Mouse (Mus musculus): ENCODE measurements around the gene Rbfox3. TPM values are rescaled to one million over a fixed set of nuclear protein-coding genes. Genes with fewer than 3 reads are reported as not detected.

The Rbfox3 gene
- total and polyA plus RNA-seq, 3 experiments: not detected

GRCm38 (mm10) chr11:118494001-118494737 is 417.2 kb downstream of the Rbfox3 start:
- H3K79me2 ChIP-seq (replicated peaks; ENCODE audit: control insufficient read depth, extremely low read depth, insufficient read depth, poor library complexity, severe bottlenecking): no peaks in the 10 kb centered on the region
- no peak overlapping the region for H3K9ac ChIP-seq (ENCODE audit: insufficient read depth, low read depth)
- H3K4me2 ChIP-seq (ENCODE audit: insufficient read depth, low read depth, poor library complexity, severe bottlenecking): no peak overlapping the region
- peaks cover 85% of the 10 kb centered on the region for H3K27me3 ChIP-seq (replicated peaks)
- no peak overlapping the region for H3K27ac ChIP-seq (ENCODE audit: insufficient read depth, low read depth)
- DNase-seq (ENCODE audit: extremely low read depth): no peak
- no peaks in the 10 kb centered on the region; a peak in 1 of 4 replicates for H3K4me1 ChIP-seq (ENCODE audit: control insufficient read depth in 1 of 2, insufficient read depth in 2 of 2)
- H3K36me3 ChIP-seq (replicated peaks in 1 of 2; ENCODE audit: control insufficient read depth in 1 of 2, insufficient read depth in 1 of 2, low read length in 1 of 2): peaks cover 0 to 2% of the 10 kb centered on the region in 2 experiments
- dilution Hi-C loops (cut with MboI; ENCODE audit: extremely low pct_ligation_motif_present, extremely low pct_unique_long_range_greater_than_20kb, low sequenced_read_pairs) (no loop called here), in situ Hi-C loops (cut with MboI; ENCODE audit: low pct_ligation_motif_present, low pct_unique_long_range_greater_than_20kb, low sequenced_read_pairs) (no loop called here)
- TF ChIP-seq NRF1 (IDR thresholded peaks at IDR 0.05; ENCODE audit: low read depth, low read length) (no peak), USF2 (conservative IDR thresholded peaks at IDR 0.05; ENCODE audit: low read depth, low read length) (no peak), ZMIZ1 (IDR thresholded peaks at IDR 0.05; ENCODE audit: low read depth, low read length) (no peak), MXI1 (IDR thresholded peaks at IDR 0.05; ENCODE audit: low read depth, low read length) (no peak), E2F4 (IDR thresholded peaks at IDR 0.05; ENCODE audit: insufficient replicate concordance, low read depth, low read length) (no peak), RCOR1 (conservative IDR thresholded peaks at IDR 0.05; ENCODE audit: low read depth, low read length) (no peak), JUND (conservative IDR thresholded peaks at IDR 0.05; ENCODE audit: low read depth, low read length) (no peak), IRF4 (IDR thresholded peaks at IDR 0.05; ENCODE audit: low read depth, low read length) (no peak), PAX5 (IDR thresholded peaks at IDR 0.05; ENCODE audit: low read length) (no peak), ZKSCAN1 (IDR thresholded peaks at IDR 0.05; ENCODE audit: borderline replicate concordance, low read depth, low read length) (no peak)
- no peak overlapping the region for H3K4me3 ChIP-seq (replicated peaks in 1 of 3; ENCODE audit: low read depth in 2 of 3, low read length in 2 of 3, poor library complexity in 1 of 3)
- H3K9me3 ChIP-seq (replicated peaks; ENCODE audit: low read length): no peaks in the 10 kb centered on the region

- Histone ChIP-seq H3K27me3 (replicated peaks) (peaks cover 78% of the 10 kb centered on the region), H3K27ac (ENCODE audit: insufficient read depth, low read depth) (no peak overlapping the region), H3K4me1 (ENCODE audit: control insufficient read depth in 1 of 2, insufficient read depth in 2 of 2) (no peaks in the 10 kb centered on the region; a peak in 1 of 4 replicates), H3K4me3 (replicated peaks in 1 of 3; ENCODE audit: low read depth in 2 of 3, low read length in 2 of 3, poor library complexity in 1 of 3) (no peak overlapping the region), H3K36me3 (replicated peaks in 1 of 2; ENCODE audit: control insufficient read depth in 1 of 2, insufficient read depth in 1 of 2, low read length in 1 of 2) (peaks cover 0 to 3% of the 10 kb centered on the region in 2 experiments), H3K9ac (ENCODE audit: insufficient read depth, low read depth) (no peak overlapping the region), H3K9me3 (replicated peaks; ENCODE audit: low read length) (no peaks in the 10 kb centered on the region), H3K4me2 (ENCODE audit: insufficient read depth, low read depth, poor library complexity, severe bottlenecking) (no peak overlapping the region), H3K79me2 (replicated peaks; ENCODE audit: control insufficient read depth, extremely low read depth, insufficient read depth, poor library complexity, severe bottlenecking) (no peaks in the 10 kb centered on the region)
- TF ChIP-seq POLR2A (IDR thresholded peaks at IDR 0.05; ENCODE audit: low read depth, low read length) (no peak), SIN3A (IDR thresholded peaks at IDR 0.05; ENCODE audit: low read length) (no peak), HCFC1 (IDR thresholded peaks at IDR 0.05; ENCODE audit: low read depth, low read length) (no peak), BHLHE40 (IDR thresholded peaks at IDR 0.05; ENCODE audit: low read depth, low read length) (no peak), USF1 (IDR thresholded peaks at IDR 0.05; ENCODE audit: low read depth, low read length) (no peak), CHD2 (IDR thresholded peaks at IDR 0.05; ENCODE audit: low read length) (no peak), ZKSCAN1 (IDR thresholded peaks at IDR 0.05; ENCODE audit: borderline replicate concordance, low read depth, low read length) (no peak), CTCF (conservative IDR thresholded peaks at IDR 0.05 in 1 of 2, IDR thresholded peaks at IDR 0.05 in 1 of 2; ENCODE audit: low read depth in 2 of 2, low read length in 2 of 2) (no peak), JUND (conservative IDR thresholded peaks at IDR 0.05; ENCODE audit: low read depth, low read length) (no peak), NELFE (IDR thresholded peaks at IDR 0.05; ENCODE audit: low read depth, low read length) (no peak)
- dilution Hi-C loops (cut with MboI; ENCODE audit: extremely low pct_ligation_motif_present, extremely low pct_unique_long_range_greater_than_20kb, low sequenced_read_pairs): no loop called here
- DNase-seq (ENCODE audit: extremely low read depth): no peak
- in situ Hi-C loops (cut with MboI; ENCODE audit: low pct_ligation_motif_present, low pct_unique_long_range_greater_than_20kb, low sequenced_read_pairs): no loop called here
Measured at GRCm38 (mm10) chr11:118493458-118493857, 417.9 kb downstream of the Rbfox3 start.

Measured in CH12.LX (cell line).